Mouse (Mus musculus): ENCODE data around the gene Hdgfl2.

GRCm38 (mm10) chr17:56032127-56032733 is 47.2 kb upstream of the Hdgfl2 start:
- TF ChIP-seq CTCF (IDR thresholded peaks at IDR 0.05; ENCODE audit: low read depth), result no peak
- no peak for TF ChIP-seq EP300 (IDR thresholded peaks at IDR 0.05; ENCODE audit: low read depth)

All from liver, embryonic 14.5 days (tissue).